Mouse (Mus musculus) cortical plate, adult 2 months (tissue): ENCODE results near the gene Ccdc3.

Experiments used
- CTCF ChIP-seq: fragments of 200-500 bp; IDR thresholded peaks from 2 replicates; pipeline ENCODE4 v1.5.1; 2011; ENCODE audit warnings: mild to moderate bottlenecking, control low read depth, low read length; ENCODE audit not compliant: insufficient read depth; ENCODE audit errors: extremely low read depth
- POLR2A ChIP-seq: fragments of 200-500 bp; IDR thresholded peaks from 2 replicates; pipeline ENCODE4 v1.6.1; 2011; ENCODE audit warnings: mild to moderate bottlenecking, low read length, control low read depth; ENCODE audit not compliant: insufficient read depth; ENCODE audit errors: extremely low read depth

GRCm38 (mm10) chr2:5249969-5250368, 112.4 kb downstream of the Ccdc3 start:
- TF ChIP-seq CTCF (peak; percentile 51), POLR2A (no peak)
